Mouse (Mus musculus) Patski (cell line): ENCODE results near the gene Ahdc1. TPM values are rescaled to one million over a fixed set of nuclear protein-coding genes. Genes with fewer than 3 reads are reported as not detected.

Experiments
- ATAC-seq: fragments of 100-300 bp; one replicate; pipeline ENCODE4 v1.8.0; 2021
- CTCF ChIA-PET: fragments of 350-600 bp; sonication (Branson Sonifier 250); formaldehyde crosslinking; loops from one replicate; lab custom pipeline; 2022; ENCODE audit warnings: inconsistent platforms; lab: Charles Lee
- POLR2A ChIA-PET: fragments of 350-600 bp; sonication (Branson Sonifier 250); formaldehyde crosslinking; loops from one replicate; lab custom pipeline; 2022; ENCODE audit warnings: antibody characterized with exemption, inconsistent platforms; lab: Charles Lee
- DNase-seq: peaks from one replicate; pipeline ENCODE4 v3.0.0-alpha.2; 2011; ENCODE audit warnings: low read depth, low spot score
- H3K27me3 ChIP-seq: fragments of 371-371 bp; one replicate; pipeline ENCODE4 v1.5.1; 2021
- CTCF ChIP-seq: fragments of 100-300 bp; IDR thresholded peaks from one replicate; pipeline ENCODE4 v1.5.1; 2021
- in situ Hi-C: fragments of 300-500 bp; cut with MboI; formaldehyde crosslinking; loops from 3 replicates; pipeline ENCODE4 v1.11.1; 2018; ENCODE audit warnings: low pct_unique_long_range_greater_than_20kb, mixed read lengths
- polyA plus RNA-seq: library from polyadenylated mRNA; unstranded; gene quantifications from one replicate; pipeline ENCODE4 v1.2.3, GENCODE M21; 2021

Ahdc1 gene
- polyA plus RNA-seq, 1 experiment from 2014 or later: 25.6 TPM

- ChIA-PET POLR2A (no interaction called here), CTCF (no interaction called here)
- no peak for TF ChIP-seq CTCF
- in situ Hi-C loops: no loop called here
- no peak for DNase-seq
- H3K27me3 ChIP-seq: no peaks in the 10 kb centered on the region
- no peak for ATAC-seq
These were observed 40.4 kb downstream of the Ahdc1 start for GRCm38 (mm10) chr4:133051550-133051865.

GRCm38 (mm10) chr4:133052029-133052745 lies 41.1 kb downstream of the Ahdc1 start:
- POLR2A ChIA-PET: no interaction called here
- H3K27me3 ChIP-seq: no peaks in the 10 kb centered on the region
- in situ Hi-C loops: no loop called here
- ATAC-seq: no peak
- TF ChIP-seq CTCF: no peak
- DNase-seq: no peak
- CTCF ChIA-PET: no interaction called here

DNA sequence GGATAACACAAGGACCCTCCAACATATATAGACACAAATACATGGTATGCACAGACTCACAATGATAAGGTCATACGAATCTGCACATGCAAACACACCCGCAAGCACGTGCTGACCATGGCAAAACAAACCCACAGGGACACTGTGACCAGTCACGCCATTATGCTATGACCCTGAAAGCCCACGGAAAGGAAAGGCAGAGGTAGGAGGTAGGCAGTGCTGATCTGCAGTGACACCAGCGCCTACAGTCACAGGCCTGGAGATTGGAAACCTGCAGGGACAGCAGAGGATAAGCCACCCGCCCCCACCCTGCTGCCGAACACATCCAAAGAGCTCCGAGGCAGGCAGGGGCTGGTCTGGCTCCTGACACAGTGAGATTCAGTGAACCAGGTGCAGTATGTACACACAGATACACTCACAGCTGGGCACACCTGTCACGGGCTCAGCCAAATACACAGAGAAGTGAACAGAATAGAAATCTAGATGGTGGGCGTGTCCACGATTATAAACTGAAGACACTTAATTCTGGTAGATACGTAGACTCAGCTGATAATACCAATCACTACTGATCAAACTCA lies 42.0 kb downstream of the Ahdc1 start:
- ChIA-PET POLR2A (interaction anchor here (0.6 kb wide), 1 partner anchor 10 kb away, joined by 3 read pairs; no protein-coding TSS in a partner anchor), CTCF (no interaction called here)
- in situ Hi-C loops: no loop called here
- no peak for DNase-seq
- no peak for TF ChIP-seq CTCF
- no peaks in the 10 kb centered on the region for H3K27me3 ChIP-seq
- no peak for ATAC-seq

- DNase-seq (no peak), ATAC-seq (no peak)
- no peaks in the 10 kb centered on the region for H3K27me3 ChIP-seq
- ChIA-PET POLR2A (interaction anchor here (1.1 kb wide), 1 partner anchor 36 kb away, joined by 4 read pairs; no protein-coding TSS in a partner anchor), CTCF (no interaction called here)
- TF ChIP-seq CTCF: no peak
- in situ Hi-C loops: no loop called here
These were observed 43.5 kb downstream of the Ahdc1 start for GRCm38 (mm10) chr4:133054530-133054929.

DNA sequence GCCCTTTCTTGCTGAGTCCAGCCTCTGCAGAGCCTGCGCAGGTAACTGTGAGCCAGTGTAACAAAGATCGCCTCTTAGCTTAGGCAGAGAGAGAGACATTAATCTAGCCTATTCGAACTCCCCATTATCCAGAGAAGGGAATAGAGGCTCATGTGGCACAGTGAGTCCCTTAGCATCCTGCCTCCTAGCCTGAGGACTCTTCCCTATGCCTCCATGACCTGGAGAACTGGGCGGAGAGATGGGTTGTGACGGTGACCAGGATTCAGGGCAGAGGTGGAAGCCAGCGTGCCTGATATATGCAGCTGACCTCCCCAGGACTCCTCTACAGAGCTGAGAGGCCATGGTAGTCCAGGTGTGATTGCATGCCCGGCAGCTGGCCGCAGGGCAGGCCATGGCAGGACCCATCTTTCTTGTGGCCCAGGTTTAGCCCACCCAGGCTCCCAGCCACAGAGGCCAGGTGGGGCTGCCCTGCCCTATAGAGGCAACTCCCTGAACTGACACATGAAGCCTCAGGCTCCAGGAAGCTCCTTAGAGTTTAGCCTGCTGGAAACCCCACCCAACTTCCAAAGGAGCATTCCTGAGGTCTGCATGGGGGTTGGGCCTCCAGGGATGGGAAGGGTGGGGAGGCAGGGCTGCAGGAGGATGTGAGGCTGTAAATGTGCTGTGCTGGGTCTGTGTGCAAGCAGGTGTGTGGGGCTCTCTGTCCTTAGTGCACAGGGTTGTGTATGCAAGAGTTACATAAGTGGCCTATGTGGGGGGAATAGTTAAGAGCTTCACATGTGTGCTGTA lies 44.3 kb downstream of the Ahdc1 start:
- CTCF ChIA-PET: no interaction called here
- ATAC-seq: peak; percentile 37
- in situ Hi-C loops: loop anchor here (5.0 kb wide), 1 partner anchor 43 kb away; the partner anchor contains the start of gene Ahdc1
- no peak for DNase-seq
- no peak for TF ChIP-seq CTCF
- POLR2A ChIA-PET: interaction anchor here (0.6 to 3.6 kb wide), 4 partner anchors 10 to 42 kb away, joined by 3 to 30 read pairs (median 4); partner anchors contain the start of gene Ahdc1
- no peaks in the 10 kb centered on the region for H3K27me3 ChIP-seq

- POLR2A ChIA-PET: interaction anchor here (0.7 to 3.6 kb wide), 5 partner anchors 11 to 43 kb away, joined by 3 to 30 read pairs (median 4); partner anchors contain the start of gene Ahdc1
- in situ Hi-C loops: loop anchor here (5.0 kb wide), 1 partner anchor 44 kb away; the partner anchor contains the start of gene Ahdc1
- no peak for TF ChIP-seq CTCF
- ATAC-seq: peak; percentile 46
- peak; percentile 56 for DNase-seq
- CTCF ChIA-PET: interaction anchor here (0.7 to 2.0 kb wide), 3 partner anchors 10 to 43 kb away, joined by 3 to 6 read pairs (median 5); no protein-coding TSS in a partner anchor
- H3K27me3 ChIP-seq: no peaks in the 10 kb centered on the region
These were observed 45.2 kb downstream of the Ahdc1 start for GRCm38 (mm10) chr4:133056069-133056890.

DNA sequence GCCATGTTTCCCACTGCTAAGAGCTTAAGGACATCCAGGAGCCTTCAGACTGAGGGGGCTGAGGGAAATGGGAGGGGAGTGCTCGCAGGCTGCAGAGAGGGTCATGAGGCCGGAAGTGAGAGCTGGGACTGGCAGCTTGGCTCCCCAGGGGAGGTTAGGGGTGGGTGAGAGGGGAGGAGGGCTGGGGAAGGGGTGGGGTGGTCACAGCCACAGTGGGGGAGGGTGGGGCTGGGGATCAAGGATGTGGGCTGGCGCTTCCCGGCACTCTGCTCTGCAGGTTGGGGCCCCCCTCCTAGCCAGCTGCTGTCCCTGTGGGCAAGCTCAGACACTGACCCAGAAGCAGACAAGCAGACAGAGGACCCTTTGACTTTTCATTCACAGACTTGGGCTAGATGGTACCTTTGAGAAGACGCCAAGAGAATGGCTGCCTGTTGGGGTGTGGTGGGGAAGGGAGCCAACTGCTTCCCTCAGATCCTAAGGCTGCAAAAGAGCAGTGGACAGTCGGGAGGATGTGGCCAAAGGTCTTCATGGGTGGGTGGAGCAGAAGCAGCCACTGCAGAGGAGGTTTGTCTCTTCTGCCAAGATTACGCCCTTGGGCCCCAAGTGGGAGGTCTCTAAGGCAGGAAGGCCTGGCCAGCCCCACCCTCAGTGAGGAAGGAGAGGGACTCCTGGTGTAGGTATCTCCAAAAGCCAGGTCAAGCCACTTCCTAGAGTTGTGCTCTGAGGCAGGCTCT lies 46.5 kb downstream of the Ahdc1 start:
- POLR2A ChIA-PET: interaction anchor here (0.6 to 3.6 kb wide), 7 partner anchors 11 to 50 kb away, joined by 3 to 30 read pairs (median 4); partner anchors contain the start of gene Ahdc1
- in situ Hi-C loops: loop anchor here (5.0 kb wide), 1 partner anchor 45 kb away; the partner anchor contains the start of gene Ahdc1
- ATAC-seq (peak; percentile 66), DNase-seq (peak; percentile 57)
- TF ChIP-seq CTCF: no peak
- no peaks in the 10 kb centered on the region for H3K27me3 ChIP-seq
- CTCF ChIA-PET: interaction anchor here (1.4 to 2.0 kb wide), 2 partner anchors 10 to 33 kb away, joined by 3 to 6 read pairs; no protein-coding TSS in a partner anchor

DNA sequence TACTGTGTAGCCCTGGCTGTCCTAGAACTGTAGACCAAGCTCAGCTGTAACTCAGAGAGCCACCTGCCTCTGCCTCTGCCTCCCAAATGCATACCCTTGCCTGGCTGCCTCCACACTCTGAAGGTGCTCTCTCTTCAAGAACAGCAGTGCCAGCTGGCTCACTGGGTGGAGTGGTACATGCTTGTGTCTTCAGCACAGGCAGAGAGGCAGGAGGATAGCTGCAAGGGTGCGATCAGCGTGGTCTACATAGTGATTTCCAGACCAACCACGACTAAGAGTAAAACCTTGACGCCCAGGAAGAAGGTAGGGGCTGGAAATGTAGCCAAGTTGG lies 47.0 kb downstream of the Ahdc1 start:
- in situ Hi-C loops: loop anchor here (5.0 kb wide), 1 partner anchor 46 kb away; the partner anchor contains the start of gene Ahdc1
- ChIA-PET POLR2A (interaction anchor here (1.5 to 3.6 kb wide), 3 partner anchors 34 to 50 kb away, joined by 3 to 30 read pairs (median 12); partner anchors contain the start of gene Ahdc1), CTCF (interaction anchor here (1.4 to 2.0 kb wide), 2 partner anchors 10 to 33 kb away, joined by 3 to 6 read pairs; no protein-coding TSS in a partner anchor)
- no peaks in the 10 kb centered on the region for H3K27me3 ChIP-seq
- DNase-seq: no peak
- ATAC-seq: no peak
- no peak for TF ChIP-seq CTCF
